Mouse (Mus musculus) E14TG2a.4 (cell line): Measurements from ENCODE around the gene Arntl2.

ENCODE experiments used
- CTCF ChIP-seq: conservative IDR thresholded peaks from 2 replicates; pipeline ENCODE4 v1.5.1; 2014; ENCODE audit warnings: low read length
- POU5F1 ChIP-seq: IDR thresholded peaks from 2 replicates; pipeline ENCODE4 v1.6.1; 2014; ENCODE audit warnings: low read length, borderline replicate concordance

DNA sequence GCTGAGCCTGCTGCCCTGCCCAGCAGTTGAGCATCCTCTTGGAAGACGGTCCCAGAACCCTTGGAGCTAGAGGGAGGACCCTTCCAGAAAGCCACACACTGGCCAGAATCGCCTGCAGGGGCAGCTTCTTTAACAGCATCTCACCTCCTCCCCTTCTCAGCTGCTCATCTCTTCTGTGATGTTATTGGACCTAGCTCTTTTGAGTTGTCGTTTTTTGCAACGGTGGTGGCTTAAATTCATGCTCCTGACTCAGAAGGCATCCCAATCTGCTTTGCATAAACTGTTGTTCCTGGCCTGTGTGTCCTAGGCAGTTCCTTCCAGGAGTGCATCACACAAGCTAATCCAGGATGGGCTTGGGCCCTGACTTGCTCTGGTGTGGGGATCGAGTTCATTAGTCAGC is 1.6 kb downstream of the Arntl2 start:
- TF ChIP-seq CTCF, result no peak
- TF ChIP-seq POU5F1, result no peak
